Mouse (Mus musculus) testis, adult 2 months (tissue): ENCODE measurements around the gene Fam187a. TPM values are rescaled to one million over a fixed set of nuclear protein-coding genes. Genes with fewer than 3 reads are reported as not detected.
A peak's percentile ranks its signal among the peaks of the same experiment; 100 is the strongest.

Experiments used
- H3K27ac ChIP-seq: fragments of 200-500 bp; 2 replicates; pipeline ENCODE4 v1.5.1; 2012; ENCODE audit warnings: low read depth, low read length; ENCODE audit not compliant: control insufficient read depth, insufficient read depth
- H3K27me3 ChIP-seq: fragments of 200-500 bp; 2 replicates; pipeline ENCODE4 v1.6.1; 2012; ENCODE audit warnings: mild to moderate bottlenecking, low read length, moderate library complexity; ENCODE audit not compliant: control insufficient read depth, insufficient read depth
- H3K36me3 ChIP-seq: fragments of 200-500 bp; 2 replicates; pipeline ENCODE4 v1.6.1; 2012; ENCODE audit warnings: mild to moderate bottlenecking, low read length; ENCODE audit not compliant: control insufficient read depth, insufficient read depth
- H3K4me1 ChIP-seq: fragments of 200-500 bp; 2 replicates; pipeline ENCODE4 v1.6.1; 2012; ENCODE audit warnings: low read length; ENCODE audit not compliant: control insufficient read depth, insufficient read depth
- H3K4me3 ChIP-seq: fragments of 200-500 bp; 2 replicates; pipeline ENCODE4 v1.5.1; 2012; ENCODE audit warnings: low read depth, mild to moderate bottlenecking, low read length, moderate library complexity, mixed read lengths; ENCODE audit not compliant: control insufficient read depth
- CTCF ChIP-seq: fragments of 200-500 bp; IDR thresholded peaks from 2 replicates; pipeline ENCODE4 v1.5.1; 2012; ENCODE audit warnings: low read depth, mild to moderate bottlenecking, inconsistent platforms, low read length, moderate library complexity; ENCODE audit not compliant: control insufficient read depth, insufficient read depth, insufficient replicate concordance
- POLR2A ChIP-seq: fragments of 200-500 bp; IDR thresholded peaks from 2 replicates; pipeline ENCODE4 v1.6.1; 2012; ENCODE audit warnings: low read depth, mild to moderate bottlenecking, inconsistent platforms, low read length, moderate library complexity; ENCODE audit not compliant: control insufficient read depth
- polyA plus RNA-seq: library from polyadenylated mRNA; depleted of rRNA; stranded (reverse); fragments of >200 nt; gene quantifications from 2 replicates; pipeline ENCODE4 v1.2.3, GENCODE M21; 2012; rRNA removed

The Fam187a gene
- polyA plus RNA-seq, 1 experiment: 19.2 TPM

- no peak overlapping the region for H3K4me3 ChIP-seq
- no peaks in the 10 kb centered on the region for H3K27me3 ChIP-seq
- no peaks in the 10 kb centered on the region for H3K4me1 ChIP-seq
- TF ChIP-seq POLR2A (no peak), CTCF (no peak)
- H3K27ac ChIP-seq: no peak overlapping the region
- H3K36me3 ChIP-seq: no peaks in the 10 kb centered on the region; the same call in 1 of the 2 replicates
Measured at GRCm38 (mm10) chr11:102918077-102918476, 33.1 kb downstream of the Fam187a start.

- H3K4me3 ChIP-seq: no peak overlapping the region
- peaks cover 3% of the 10 kb centered on the region; the same call in 1 of the 2 replicates for H3K4me1 ChIP-seq
- TF ChIP-seq CTCF (no peak), POLR2A (no peak)
- H3K27ac ChIP-seq: no peak overlapping the region
- no peaks in the 10 kb centered on the region for H3K36me3 ChIP-seq
- no peaks in the 10 kb centered on the region for H3K27me3 ChIP-seq
Measured at GRCm38 (mm10) chr11:102921491-102921890, 36.5 kb downstream of the Fam187a start.

GRCm38 (mm10) chr11:102924557-102925350 lies 39.8 kb downstream of the Fam187a start, which contains the start of gene Kif18b:
Gene Kif18b (minus strand): TSS chr11:102925124.
- no peaks in the 10 kb centered on the region for H3K27me3 ChIP-seq
- peak within 1 kb of the TSS; percentile 89 for H3K4me3 ChIP-seq
- TF ChIP-seq POLR2A: peak; percentile 33; the same call in 1 of the 2 replicates
- no peak for TF ChIP-seq CTCF
- H3K4me1 ChIP-seq: peaks cover 3% of the 10 kb centered on the region; the same call in 1 of the 2 replicates
- H3K27ac ChIP-seq: peak within 1 kb of the TSS; percentile 85
- H3K36me3 ChIP-seq: no peaks in the 10 kb centered on the region

GRCm38 (mm10) chr11:102925351-102925717 lies 40.4 kb downstream of the Fam187a start:
- peak overlapping the region; percentile 85 for H3K27ac ChIP-seq

GRCm38 (mm10) chr11:102930672-102931071 lies 45.7 kb downstream of the Fam187a start:
- no peak overlapping the region for H3K27ac ChIP-seq
- no peak overlapping the region for H3K4me3 ChIP-seq
- H3K27me3 ChIP-seq: no peaks in the 10 kb centered on the region
- H3K4me1 ChIP-seq: peaks cover 5% of the 10 kb centered on the region
- no peaks in the 10 kb centered on the region for H3K36me3 ChIP-seq
- TF ChIP-seq CTCF (no peak), POLR2A (no peak)

More at GRCm38 (mm10) chr11:102925351-102925717, 40.4 kb downstream of the Fam187a start:
- TF ChIP-seq CTCF (0 out of 2 replicates have a peak, but pooled peaks have one; percentile 7), POLR2A (no peak; the same call in 1 of the 2 replicates)
- peak overlapping the region; percentile 89 for H3K4me3 ChIP-seq
- peaks cover 3% of the 10 kb centered on the region; the same call in 1 of the 2 replicates for H3K4me1 ChIP-seq
- no peaks in the 10 kb centered on the region for H3K27me3 ChIP-seq
- H3K36me3 ChIP-seq: no peaks in the 10 kb centered on the region

- Histone ChIP-seq H3K36me3 (no peaks in the 10 kb centered on the region), H3K27ac (no peak overlapping the region), H3K4me1 (peaks cover 8% of the 10 kb centered on the region), H3K4me3 (no peak overlapping the region), H3K27me3 (no peaks in the 10 kb centered on the region)
- TF ChIP-seq CTCF: no peak
- no peak for TF ChIP-seq POLR2A
Measured at GRCm38 (mm10) chr11:102936272-102936671, 51.3 kb downstream of the Fam187a start.

Other genes starting within 250 kb of the Fam187a start
- 36.1 and 38.8 TPM in 2 replicates for gene Meioc, start 221.5 kb upstream of the Fam187a start, polyA plus RNA-seq
- 6.7 and 7.4 TPM in 2 replicates for gene Ccdc43, start 187.4 kb upstream of the Fam187a start, polyA plus RNA-seq
- gene Adam11, start 123.7 kb upstream of the Fam187a start, polyA plus RNA-seq: 12.9 and 14.8 TPM in 2 replicates
- gene Gjc1, start 65.5 kb upstream of the Fam187a start, polyA plus RNA-seq: 9.9 and 10.1 TPM in 2 replicates
- gene Higd1b, start 49.3 kb upstream of the Fam187a start, polyA plus RNA-seq: 1.0 and 1.3 TPM in 2 replicates
- gene Eftud2, start 4.2 kb upstream of the Fam187a start, polyA plus RNA-seq: 72.5 and 83.8 TPM in 2 replicates
- gene Ccdc103, start 4.0 kb upstream of the Fam187a start, polyA plus RNA-seq: 19.8 and 22.9 TPM in 2 replicates
- gene Gfap, start 15.7 kb downstream of the Fam187a start, polyA plus RNA-seq: 0.32 and 0.62 TPM in 2 replicates
- gene Kif18b, start 40.0 kb downstream of the Fam187a start, polyA plus RNA-seq: 25.9 and 26.7 TPM in 2 replicates
- 0.77 and 0.80 TPM in 2 replicates for gene C1ql1, start 61.5 kb downstream of the Fam187a start, polyA plus RNA-seq
- gene Nmt1, start 143.0 kb downstream of the Fam187a start, polyA plus RNA-seq: 97.3 and 100 TPM in 2 replicates
- gene Dcakd, start 143.2 kb downstream of the Fam187a start, polyA plus RNA-seq: 24.0 and 26.8 TPM in 2 replicates
- gene Plcd3, start 216.5 kb downstream of the Fam187a start, polyA plus RNA-seq: 4.9 and 5.5 TPM in 2 replicates
- 5.7 and 7.2 TPM in 2 replicates for gene Acbd4, start 216.5 kb downstream of the Fam187a start, polyA plus RNA-seq
- gene Hexim1, start 231.1 kb downstream of the Fam187a start, polyA plus RNA-seq: 5.8 and 6.1 TPM in 2 replicates
- gene Hexim2, start 247.3 kb downstream of the Fam187a start, polyA plus RNA-seq: 38.8 and 53.8 TPM in 2 replicates